Mouse (Mus musculus) embryonic fibroblast, embryonic 13.5 days (primary cell): Measurements from ENCODE around the gene Rpusd4.

ENCODE experiments used
- CTCF ChIP-seq: IDR thresholded peaks from 2 replicates; pipeline ENCODE4 v1.5.1; 2011; ENCODE audit warnings: mild to moderate bottlenecking, control low read depth, low read length, moderate library complexity, borderline replicate concordance; ENCODE audit not compliant: insufficient read depth
- POLR2A ChIP-seq: IDR thresholded peaks from 2 replicates; pipeline ENCODE4 v1.6.1; 2011; ENCODE audit warnings: low read depth, mild to moderate bottlenecking, control low read depth, low read length, moderate library complexity

DNA sequence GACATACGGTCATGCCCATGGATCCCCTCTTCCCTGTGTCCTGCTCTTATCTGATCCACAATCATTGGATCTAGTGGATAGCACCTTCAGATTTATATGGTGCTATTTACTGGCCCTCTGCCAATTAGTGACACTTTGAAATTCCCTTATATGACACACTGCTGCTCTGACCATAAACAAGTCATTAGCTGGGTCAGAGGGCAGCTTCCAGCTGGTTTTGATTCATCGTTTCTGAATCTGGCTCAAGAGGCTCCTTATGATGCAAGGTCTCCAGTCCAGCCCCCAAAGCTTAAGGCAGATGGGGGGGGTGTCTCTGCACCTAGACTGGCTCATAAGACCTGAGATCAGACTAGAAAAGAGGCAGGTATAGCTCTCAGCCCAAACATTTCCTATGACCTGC, 56.9 kb downstream of the Rpusd4 start:
- no peak for TF ChIP-seq POLR2A
- no peak for TF ChIP-seq CTCF
